Mouse (Mus musculus) myocyte (in vitro differentiated cells): Measurements from ENCODE around the gene Fra10ac1.

Source experiments
- CEBPB ChIP-seq: IDR thresholded peaks from 2 replicates; pipeline ENCODE4 v1.6.1; 2011; ENCODE audit warnings: mild to moderate bottlenecking, moderate library complexity; ENCODE audit not compliant: poor library complexity, insufficient read depth, severe bottlenecking
- POLR2A ChIP-seq: IDR thresholded peaks from one replicate; pipeline ENCODE4 v1.6.1; 2011; ENCODE audit warnings: low read depth, mild to moderate bottlenecking, control low read depth, moderate library complexity; ENCODE audit not compliant: insufficient read length
- POLR2AphosphoS2 ChIP-seq: IDR thresholded peaks from one replicate; pipeline ENCODE4 v1.6.1; 2011; ENCODE audit warnings: low read depth, control low read depth; ENCODE audit not compliant: insufficient read length
- REST ChIP-seq: IDR thresholded peaks from one replicate; pipeline ENCODE4 v1.6.1; 2011; ENCODE audit warnings: mild to moderate bottlenecking, control low read depth, moderate library complexity; ENCODE audit not compliant: insufficient read depth, insufficient read length
- TCF12 ChIP-seq: IDR thresholded peaks from one replicate; pipeline ENCODE4 v1.6.1; 2011; ENCODE audit warnings: mild to moderate bottlenecking, control low read depth; ENCODE audit not compliant: poor library complexity, insufficient read depth, severe bottlenecking
- USF1 ChIP-seq: IDR thresholded peaks from one replicate; pipeline ENCODE4 v1.6.1; 2011; ENCODE audit warnings: low read depth, mild to moderate bottlenecking, control low read depth, moderate library complexity

- TF ChIP-seq REST, result no peak
- TF ChIP-seq POLR2A, result no peak
- TF ChIP-seq POLR2AphosphoS2, result no peak
- no peak for TF ChIP-seq TCF12
- no peak for TF ChIP-seq USF1
- TF ChIP-seq CEBPB, result no peak
Observed at GRCm38 (mm10) chr19:38156243-38156642, 67.7 kb downstream of the Fra10ac1 start.
